Mouse (Mus musculus) erythroblast, embryonic 14.5 days (primary cell): ENCODE results near the gene Klhl36.

Experiments used
- GATA1 ChIP-seq: IDR thresholded peaks from 2 replicates; pipeline ENCODE4 v1.6.1; 2012; ENCODE audit warnings: low read length, inconsistent platforms, mixed read lengths
- TAL1 ChIP-seq: IDR thresholded peaks from 3 replicates; pipeline ENCODE4 v1.6.1; 2012; ENCODE audit warnings: low read length, inconsistent platforms, mixed read lengths

- TF ChIP-seq GATA1 (no peak), TAL1 (no peak)
Measured at GRCm38 (mm10) chr8:119840905-119841411, 21.1 kb upstream of the Klhl36 start.
